Mouse (Mus musculus): ENCODE results near the gene Cga. TPM values are rescaled to one million over a fixed set of nuclear protein-coding genes. Genes with fewer than 3 reads are reported as not detected.
"Not testable (repeated sequence)": the region's sequence is repeated elsewhere in the genome, so short reads cannot be mapped to it uniquely, and the experiment has no call there.

Gene Cga
- total and polyA plus RNA-seq, 2 experiments from 2014 or later: not detected

DNA sequence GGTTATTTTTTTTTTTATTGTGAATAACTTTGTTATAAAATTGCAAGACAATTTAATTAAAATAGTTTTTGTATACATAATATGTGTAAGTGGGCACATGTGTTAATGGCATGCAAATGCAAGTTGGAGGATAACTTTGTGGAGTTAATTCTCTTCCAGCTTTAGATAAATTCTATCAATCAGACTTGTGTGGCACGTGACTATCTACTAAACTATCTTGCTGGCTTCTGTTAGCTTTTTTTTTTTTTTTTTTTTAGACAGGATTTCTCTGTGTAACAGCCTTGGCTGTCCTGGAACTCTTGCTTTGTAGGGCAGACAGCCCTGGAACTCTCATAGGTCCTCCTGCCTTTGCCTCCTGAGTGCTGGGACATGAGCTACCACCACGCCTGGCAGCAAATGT lies 4.9 kb downstream of the Cga start:
- Histone ChIP-seq H3K4me2 (ENCODE audit: low read depth, low read length) (no peak overlapping the region), H3K4me1 (ENCODE audit: control insufficient read depth, insufficient read depth) (no peaks in the 10 kb centered on the region), H3K9me3 (replicated peaks; ENCODE audit: control insufficient read depth, low read length) (no peaks in the 10 kb centered on the region), H3K4me3 (ENCODE audit: low read depth, low read length) (no peak overlapping the region), H3K27me3 (ENCODE audit: control insufficient read depth, insufficient read depth, low read length) (no peaks in the 10 kb centered on the region), H3K9ac (replicated peaks; ENCODE audit: low read depth, low read length) (no peak overlapping the region), H3K36me3 (replicated peaks; ENCODE audit: control insufficient read depth, insufficient read depth, low read length) (no peaks in the 10 kb centered on the region), H3K27ac (ENCODE audit: low read depth) (no peak overlapping the region)
- WGBS: 59% methylated on average over 2 of the region's 2 CpGs
- no peak for ATAC-seq (ENCODE audit: insufficient read depth, low read depth)
- no peak for DNase-seq (ENCODE audit: low spot score)
- TF ChIP-seq EP300 (IDR thresholded peaks at IDR 0.05; ENCODE audit: low read depth) (no peak), CTCF (IDR thresholded peaks at IDR 0.05; ENCODE audit: low read depth) (no peak)

DNA sequence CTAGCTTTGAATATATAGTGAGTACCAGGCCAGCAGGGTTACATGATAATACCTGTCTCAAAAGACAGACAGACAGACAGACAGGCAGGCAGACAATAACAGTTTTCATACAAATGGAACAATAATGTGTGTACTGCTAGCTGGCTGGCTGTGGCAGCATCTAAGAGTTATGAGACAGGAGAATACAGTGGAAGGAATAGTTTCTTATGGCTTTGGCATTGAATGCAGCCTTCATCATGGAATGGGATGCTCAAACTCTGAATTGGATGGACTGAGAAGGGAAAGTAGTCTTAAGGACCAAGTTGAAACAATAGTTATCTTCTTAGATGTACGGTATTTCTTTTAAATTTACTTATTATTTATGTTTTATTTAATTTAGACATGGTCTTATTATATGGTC lies 5.7 kb downstream of the Cga start:
- TF ChIP-seq CTCF (IDR thresholded peaks at IDR 0.05; ENCODE audit: low read depth) (no peak), EP300 (IDR thresholded peaks at IDR 0.05; ENCODE audit: low read depth) (no peak)
- ATAC-seq (ENCODE audit: insufficient read depth, low read depth): no peak
- no peaks in the 10 kb centered on the region for H3K4me1 ChIP-seq (ENCODE audit: control insufficient read depth, insufficient read depth)
- no peak overlapping the region for H3K9ac ChIP-seq (replicated peaks; ENCODE audit: low read depth, low read length)
- 79% methylated on average over 1 of the region's 1 CpGs for whole genome bisulfite sequencing
- H3K9me3 ChIP-seq (replicated peaks; ENCODE audit: control insufficient read depth, low read length): no peaks in the 10 kb centered on the region
- H3K4me2 ChIP-seq (ENCODE audit: low read depth, low read length): no peak overlapping the region
- H3K4me3 ChIP-seq (ENCODE audit: low read depth, low read length): no peak overlapping the region
- DNase-seq (ENCODE audit: low spot score): no peak
- no peak overlapping the region for H3K27ac ChIP-seq (ENCODE audit: low read depth)
- no peaks in the 10 kb centered on the region for H3K36me3 ChIP-seq (replicated peaks; ENCODE audit: control insufficient read depth, insufficient read depth, low read length)
- H3K27me3 ChIP-seq (ENCODE audit: control insufficient read depth, insufficient read depth, low read length): no peaks in the 10 kb centered on the region

DNA sequence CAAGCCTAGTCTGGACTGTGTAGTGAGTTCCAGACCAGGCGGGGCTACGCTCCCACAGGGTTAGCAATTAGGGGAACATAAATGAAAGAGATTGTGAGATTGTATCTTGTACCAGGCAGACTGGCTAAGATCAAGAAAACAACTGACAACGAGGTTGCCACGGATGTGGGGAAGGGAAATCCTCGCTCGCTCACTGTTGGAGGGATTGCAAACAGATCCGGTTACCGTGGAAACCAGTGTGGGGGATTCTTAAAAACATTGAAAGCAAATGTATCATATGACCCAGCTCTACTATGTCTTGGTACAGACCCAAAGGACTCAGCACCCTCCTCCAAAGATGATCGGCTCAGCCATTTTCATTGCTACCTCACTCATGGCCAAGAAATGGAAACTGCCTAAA lies 6.6 kb downstream of the Cga start:
- no peak overlapping the region for H3K4me3 ChIP-seq (ENCODE audit: low read depth, low read length)
- H3K27me3 ChIP-seq (ENCODE audit: control insufficient read depth, insufficient read depth, low read length): no peaks in the 10 kb centered on the region
- no peak for TF ChIP-seq EP300 (IDR thresholded peaks at IDR 0.05; ENCODE audit: low read depth)
- no peak for TF ChIP-seq CTCF (IDR thresholded peaks at IDR 0.05; ENCODE audit: low read depth)
- H3K4me1 ChIP-seq (ENCODE audit: control insufficient read depth, insufficient read depth): no peaks in the 10 kb centered on the region
- no peak overlapping the region for H3K27ac ChIP-seq (ENCODE audit: low read depth)
- no peak for DNase-seq (ENCODE audit: low spot score)
- peak overlapping the region; percentile 18; the same call in 1 of the 2 replicates for H3K4me2 ChIP-seq (ENCODE audit: low read depth, low read length)
- ATAC-seq (ENCODE audit: insufficient read depth, low read depth): no peak
- H3K9ac ChIP-seq (replicated peaks; ENCODE audit: low read depth, low read length): no peak overlapping the region
- 44% methylated on average over 9 of the region's 9 CpGs for WGBS
- H3K9me3 ChIP-seq (replicated peaks; ENCODE audit: control insufficient read depth, low read length): no peaks in the 10 kb centered on the region
- no peaks in the 10 kb centered on the region for H3K36me3 ChIP-seq (replicated peaks; ENCODE audit: control insufficient read depth, insufficient read depth, low read length)

DNA sequence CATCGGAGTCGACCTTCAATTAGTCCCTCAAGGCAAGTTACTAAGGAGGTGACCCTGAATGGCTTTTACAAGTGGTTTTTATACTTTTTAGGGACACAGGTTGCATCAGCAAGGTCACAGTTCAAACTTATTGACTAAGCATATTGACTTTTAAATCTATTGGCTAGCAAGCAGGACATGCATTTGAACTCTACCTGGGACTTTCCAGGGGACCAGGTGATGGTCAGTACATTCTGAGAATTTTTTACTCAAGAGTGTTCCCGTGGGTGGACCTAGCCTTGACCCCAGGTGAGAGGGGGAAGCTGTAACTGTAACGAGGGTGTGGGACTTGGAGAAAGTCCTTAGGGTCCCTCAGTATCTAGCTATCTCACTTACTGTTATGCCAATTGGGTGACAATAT lies 7.6 kb downstream of the Cga start:
- TF ChIP-seq CTCF (IDR thresholded peaks at IDR 0.05; ENCODE audit: low read depth): no peak
- Histone ChIP-seq H3K27me3 (ENCODE audit: control insufficient read depth, insufficient read depth, low read length) (no peaks in the 10 kb centered on the region), H3K4me1 (ENCODE audit: control insufficient read depth, insufficient read depth) (no peaks in the 10 kb centered on the region), H3K4me3 (ENCODE audit: low read depth, low read length) (no peak overlapping the region), H3K9ac (replicated peaks; ENCODE audit: low read depth, low read length) (no peak overlapping the region), H3K9me3 (replicated peaks; ENCODE audit: control insufficient read depth, low read length) (no peaks in the 10 kb centered on the region), H3K36me3 (replicated peaks; ENCODE audit: control insufficient read depth, insufficient read depth, low read length) (no peaks in the 10 kb centered on the region), H3K27ac (ENCODE audit: low read depth) (no peak overlapping the region), H3K4me2 (ENCODE audit: low read depth, low read length) (no peak overlapping the region)
- no peak for DNase-seq (ENCODE audit: low spot score)
- 67% methylated on average over 4 of the region's 4 CpGs for WGBS
- ATAC-seq (ENCODE audit: insufficient read depth, low read depth): no peak

DNA sequence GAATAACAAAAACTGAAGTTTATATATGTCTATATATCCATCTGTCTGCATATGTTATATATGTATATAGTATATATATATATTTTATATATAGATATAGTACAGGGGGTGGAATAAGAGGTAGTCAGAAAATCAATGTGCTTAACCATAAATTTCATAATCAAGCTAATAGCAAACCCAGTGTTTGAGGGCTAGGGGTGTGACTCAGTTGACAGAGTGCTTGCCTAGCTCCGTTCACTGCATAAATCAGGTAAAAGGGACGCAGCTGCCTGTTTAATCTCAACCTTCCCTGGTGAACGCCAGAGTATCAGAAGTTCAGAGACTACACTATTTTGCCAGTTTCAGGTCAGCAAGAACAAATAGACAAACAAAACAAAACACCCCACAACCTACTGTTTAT lies 8.0 kb downstream of the Cga start:
- 60% methylated on average over 3 of the region's 3 CpGs for whole genome bisulfite sequencing
- H3K27me3 ChIP-seq (ENCODE audit: control insufficient read depth, insufficient read depth, low read length); H3K4me1 ChIP-seq (ENCODE audit: control insufficient read depth, insufficient read depth); ATAC-seq (ENCODE audit: insufficient read depth, low read depth); H3K9ac ChIP-seq (replicated peaks; ENCODE audit: low read depth, low read length); H3K27ac ChIP-seq (ENCODE audit: low read depth); DNase-seq (ENCODE audit: low spot score); H3K36me3 ChIP-seq (replicated peaks; ENCODE audit: control insufficient read depth, insufficient read depth, low read length); H3K4me3 ChIP-seq (ENCODE audit: low read depth, low read length); H3K9me3 ChIP-seq (replicated peaks; ENCODE audit: control insufficient read depth, low read length); H3K4me2 ChIP-seq (ENCODE audit: low read depth, low read length): not testable (repeated sequence)

DNA sequence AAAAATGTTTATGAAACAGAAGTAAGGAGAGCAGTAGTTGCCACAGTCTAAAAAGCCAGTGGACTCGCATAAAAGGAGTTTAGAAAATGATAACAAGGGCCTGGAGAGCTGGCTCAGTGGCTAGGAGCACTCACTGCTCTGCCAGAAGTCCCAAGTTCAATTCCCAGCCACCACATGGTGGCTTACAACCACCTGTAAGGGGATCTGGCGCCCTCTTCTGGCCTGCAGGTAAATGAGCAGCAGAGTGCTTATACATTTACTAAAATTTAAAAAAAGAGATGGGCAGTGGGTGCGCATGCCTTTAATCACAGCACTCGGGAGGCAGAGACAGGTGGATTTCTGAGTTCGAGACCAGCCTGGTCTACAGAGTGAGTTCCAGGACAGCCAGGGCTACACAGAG lies 11.8 kb downstream of the Cga start:
- H3K4me2 ChIP-seq (ENCODE audit: low read depth, low read length): no peak overlapping the region
- TF ChIP-seq EP300 (IDR thresholded peaks at IDR 0.05; ENCODE audit: low read depth) (no peak), CTCF (IDR thresholded peaks at IDR 0.05; ENCODE audit: low read depth) (0 out of 2 replicates have a peak, but pooled peaks have one; percentile 11)
- no peak overlapping the region for H3K4me3 ChIP-seq (ENCODE audit: low read depth, low read length)
- H3K27ac ChIP-seq (ENCODE audit: low read depth): no peak overlapping the region
- H3K9me3 ChIP-seq (replicated peaks; ENCODE audit: control insufficient read depth, low read length): no peaks in the 10 kb centered on the region
- H3K27me3 ChIP-seq (ENCODE audit: control insufficient read depth, insufficient read depth, low read length): no peaks in the 10 kb centered on the region
- no peak overlapping the region for H3K9ac ChIP-seq (replicated peaks; ENCODE audit: low read depth, low read length)
- WGBS: 65% methylated on average over 5 of the region's 5 CpGs
- no peaks in the 10 kb centered on the region for H3K36me3 ChIP-seq (replicated peaks; ENCODE audit: control insufficient read depth, insufficient read depth, low read length)
- DNase-seq (ENCODE audit: low spot score): no peak
- ATAC-seq (ENCODE audit: insufficient read depth, low read depth): no peak
- no peaks in the 10 kb centered on the region for H3K4me1 ChIP-seq (ENCODE audit: control insufficient read depth, insufficient read depth)
